Mouse (Mus musculus): ENCODE measurements around the gene Hoxa10.

GRCm38 (mm10) chr6:52283896-52284295 lies 43.2 kb upstream of the Hoxa10 start:
- TF ChIP-seq EP300 (IDR thresholded peaks at IDR 0.05; ENCODE audit: low read depth), result no peak
- TF ChIP-seq CTCF (IDR thresholded peaks at IDR 0.05; ENCODE audit: low read depth), result no peak
